In the genomic region with DNA sequence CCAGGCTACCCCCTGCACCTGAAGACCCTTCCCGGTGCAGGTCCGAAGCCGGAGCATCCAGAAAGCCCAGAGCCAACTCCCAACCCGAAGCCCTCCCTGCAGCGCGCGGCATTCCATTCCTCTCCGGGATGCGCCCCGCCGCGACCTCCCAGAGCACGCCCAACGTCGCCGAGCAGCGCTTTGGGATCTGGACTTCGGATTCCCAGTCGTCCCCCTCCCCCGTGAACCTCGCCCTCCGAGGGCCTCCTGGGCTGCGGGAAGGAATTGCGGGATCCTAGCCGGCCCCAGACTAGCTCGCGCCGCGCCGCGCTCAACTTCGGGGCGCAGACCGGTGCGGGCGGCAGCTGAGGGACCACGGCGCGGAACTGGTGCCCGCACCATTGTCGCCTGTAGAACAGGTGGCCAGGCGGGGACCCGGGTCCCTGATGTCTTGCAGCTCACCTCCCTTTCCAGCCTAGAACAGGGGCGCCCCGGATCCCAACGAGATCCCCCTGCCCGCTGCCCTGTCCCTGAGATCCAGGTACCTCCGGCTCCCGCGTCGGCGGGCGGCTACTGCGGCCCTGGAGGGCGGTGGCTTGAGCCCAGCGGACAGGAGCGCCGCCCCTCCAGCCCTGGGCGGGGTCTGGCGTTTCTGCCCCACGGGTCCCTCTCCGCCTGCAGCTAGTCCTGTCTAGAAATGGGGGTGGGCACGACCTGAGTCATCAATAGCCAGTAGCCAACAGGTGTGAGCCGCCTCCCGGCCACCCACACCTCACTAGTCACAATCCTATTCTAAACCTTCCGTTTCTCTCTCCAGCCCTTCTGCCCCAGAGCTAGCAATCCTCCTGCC, we compare ENCODE assay signal across 8 mouse cellular contexts. TPM values are rescaled to one million over a fixed set of nuclear protein-coding genes. Genes with fewer than 3 reads are reported as not detected.
DNase-seq lines count a peak whose midpoint lies in the region; ATAC-seq and TF ChIP-seq lines count a peak whose summit lies in the region.

A gene (minus strand): TSS at position 599 of the 829 bp plus-strand sequence.

- no peaks in the 10 kb centered on the region for H3K36me3 ChIP-seq in heart, embryonic 16.5 days (ENCODE audit: control insufficient read depth, insufficient read depth)

- no peak within 1 kb of the TSS for H3K27ac ChIP-seq in cerebellum, adult 2 months (ENCODE audit: insufficient read depth, low read length)
- H3K27ac ChIP-seq in heart, embryonic 16.5 days (ENCODE audit: low read length) = no peak within 1 kb of the TSS

- peak within 1 kb of the TSS; percentile 19 for H3K4me3 ChIP-seq in cerebellum, adult 2 months (replicated peaks; ENCODE audit: insufficient read depth, low read depth, low read length)
- H3K4me3 ChIP-seq in heart, embryonic 16.5 days (ENCODE audit: low read length) = peak within 1 kb of the TSS; percentile 63

- no peak for ATAC-seq in heart, embryonic 16.5 days (replicated peaks; ENCODE audit: extremely low read depth, insufficient read depth, low FRiP score)

- peak within 1 kb of the TSS; percentile 65 for H3K9ac ChIP-seq in heart, embryonic 16.5 days (ENCODE audit: low read length)

- H3K4me2 ChIP-seq in heart, embryonic 16.5 days (ENCODE audit: low read depth, low read length) = peak within 1 kb of the TSS; percentile 94

- H3K9me3 ChIP-seq in heart, embryonic 16.5 days (replicated peaks; ENCODE audit: control insufficient read depth, low read length) = no peaks in the 10 kb centered on the region; the same call in 1 of the 2 replicates

- WGBS in cerebellum, adult 2 months = 3% methylated on average over 66 of the region's 66 CpGs
- 2% methylated on average over 65 of the region's 66 CpGs for WGBS in heart, embryonic 16.5 days

- DNase-seq in cerebellum, adult 2 months = no peak
- no peak for DNase-seq in cerebellum, postnatal 4 days (ENCODE audit: low spot score in 2 of 2)
- peak; percentile 15 for DNase-seq in fibroblast of lung, adult 2 months (ENCODE audit: low read depth)
- DNase-seq in kidney, postnatal 14 days = peak; percentile 75
- peak; percentile 50 for DNase-seq in mesoderm, embryonic 11.5 days (ENCODE audit: low read depth, low spot score)
- DNase-seq in testis, postnatal 10 days (ENCODE audit: low spot score) = peak; percentile 75
- no peak for DNase-seq in layer of hippocampus, postnatal 14 days (ENCODE audit: low spot score in 2 of 2)

- H3K27me3 ChIP-seq in cerebellum, adult 2 months (ENCODE audit: control insufficient read depth, insufficient read depth, low read length) = peaks cover 3% of the 10 kb centered on the region; the same call in 1 of the 2 replicates
- peaks cover 31% of the 10 kb centered on the region for H3K27me3 ChIP-seq in heart, embryonic 16.5 days (ENCODE audit: control insufficient read depth, insufficient read depth, low read length)

- TF ChIP-seq POLR2A in cerebellum, adult 2 months (IDR thresholded peaks at IDR 0.05; ENCODE audit: borderline replicate concordance, insufficient read depth, low read length) = no peak

- no peaks in the 10 kb centered on the region; the same call in 1 of the 2 replicates for H3K4me1 ChIP-seq in cerebellum, adult 2 months (ENCODE audit: control insufficient read depth, insufficient read depth, low read length)
- H3K4me1 ChIP-seq in heart, embryonic 16.5 days (ENCODE audit: control insufficient read depth, insufficient read depth, low read length) = no peaks in the 10 kb centered on the region

- TF ChIP-seq CTCF in cerebellum, adult 2 months (IDR thresholded peaks at IDR 0.05; ENCODE audit: borderline replicate concordance, insufficient read depth, low read depth, low read length) = no peak

RNA-seq across cellular contexts. Expression of the gene that starts here (rescaled TPM):
- 3.7 and 5.0 TPM in 2 replicates for polyA plus RNA-seq in cerebellum, adult 2 months (2012; rRNA removed)
- 1.3 TPM in 2 replicates for polyA plus RNA-seq in heart, embryonic 16.5 days (2015; fragmentation: Nextera tagmentation; extraction: Ambion mirVana)
- 1 to 10 TPM; 1.8 to 1.9 TPM for total RNA-seq in layer of hippocampus, postnatal 14 days (2021)

Comparison
In these comparisons a context has a peak if more than half of its experiments do, and no peak if none do; other contexts are left out.
1. DNase-seq: peak in fibroblast of lung, adult 2 months (single experiment), kidney, postnatal 14 days (single experiment), mesoderm, embryonic 11.5 days (single experiment) and testis, postnatal 10 days (single experiment); none in cerebellum, adult 2 months (0 of 2), cerebellum, postnatal 4 days (0 of 2) and layer of hippocampus, postnatal 14 days (0 of 2).